Mouse (Mus musculus) forebrain, embryonic 13.5 days (tissue): ENCODE measurements around the gene Chd1l. TPM values are rescaled to one million over a fixed set of nuclear protein-coding genes. Genes with fewer than 3 reads are reported as not detected.

Experiments used
- ATAC-seq: fragments of 200-750 bp; cut with Nextera tagmentation; 2 replicates; pipeline ENCODE4 v1.8.0; 2017
- H3K27ac ChIP-seq: fragments of 300-500 bp; sonication (generic); 2 replicates; pipeline ENCODE4 v1.5.1; 2015; ENCODE audit warnings: inconsistent platforms, mild to moderate bottlenecking, moderate library complexity
- H3K27me3 ChIP-seq: fragments of 300-500 bp; sonication (generic); 2 replicates; pipeline ENCODE4 v1.6.1; 2015; ENCODE audit warnings: mild to moderate bottlenecking, inconsistent platforms
- H3K36me3 ChIP-seq: fragments of 300-500 bp; sonication (generic); 2 replicates; pipeline ENCODE4 v1.6.1; 2015; ENCODE audit warnings: mild to moderate bottlenecking, inconsistent platforms; ENCODE audit not compliant: poor library complexity, severe bottlenecking
- H3K4me1 ChIP-seq: fragments of 300-500 bp; sonication (generic); 2 replicates; pipeline ENCODE4 v1.6.1; 2015; ENCODE audit warnings: inconsistent platforms
- H3K4me2 ChIP-seq: fragments of 300-500 bp; sonication (generic); 2 replicates; pipeline ENCODE4 v1.6.1; 2015; ENCODE audit warnings: inconsistent platforms, mild to moderate bottlenecking, moderate library complexity
- H3K4me3 ChIP-seq: fragments of 300-500 bp; sonication (generic); 2 replicates; pipeline ENCODE4 v1.5.1; 2015; ENCODE audit warnings: mild to moderate bottlenecking, inconsistent platforms
- H3K9ac ChIP-seq: fragments of 300-500 bp; sonication (generic); 2 replicates; pipeline ENCODE4 v1.6.1; 2015; ENCODE audit warnings: mild to moderate bottlenecking, inconsistent platforms
- H3K9me3 ChIP-seq: fragments of 300-500 bp; sonication (generic); replicated peaks from 2 replicates; pipeline ENCODE4 v1.6.1; 2016; ENCODE audit warnings: inconsistent platforms
- WGBS: fragments of 180-500 bp; shearing (Covaris S2); methylation state at CpG from one replicate; pipeline ENCODE4 v1.1.7; 2015; 5-methylcytosine and 5-hydroxymethylcytosine counted together
- polyA plus RNA-seq: library from polyadenylated mRNA; unstranded; fragments of >200 nt; fragmentation: Nextera tagmentation; extraction: Ambion mirVana; gene quantifications from 2 replicates; pipeline ENCODE4 v1.2.1, GENCODE M21; 2015

Gene Chd1l
- polyA plus RNA-seq: 10.6 and 11.9 TPM in 2 replicates

DNA sequence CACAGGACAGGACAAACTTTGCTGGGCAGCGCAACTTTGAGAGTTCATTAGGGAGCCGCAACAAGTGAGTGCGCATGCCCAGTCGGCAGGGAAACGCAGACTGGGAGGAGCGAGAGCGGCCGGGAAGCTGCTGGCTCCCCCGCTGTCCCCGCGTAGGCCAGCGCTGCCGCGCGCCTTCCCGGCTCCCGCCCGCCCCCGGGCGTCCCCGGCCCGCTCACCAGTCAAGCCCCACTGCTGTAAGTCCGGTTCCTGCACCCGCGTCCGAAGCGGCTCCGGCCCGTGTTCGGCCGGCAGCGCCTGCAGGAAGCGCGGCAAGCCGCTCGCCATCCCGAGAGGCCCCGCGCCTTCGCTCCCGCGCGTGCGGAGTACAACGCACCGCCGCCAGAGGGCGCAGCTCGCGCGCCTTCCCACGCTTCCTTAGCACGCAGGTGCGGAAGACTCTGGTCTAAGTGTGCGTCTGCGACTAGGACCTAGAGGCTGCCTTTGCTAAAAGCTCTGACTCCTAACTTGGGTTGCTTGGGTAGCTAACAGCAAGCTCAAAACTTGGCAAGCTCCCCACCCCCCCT lies at the start of gene Chd1l:
Gene Chd1l (minus strand): TSS at position 359 of the 566 bp plus-strand sequence.
- under 1% methylated on average over 41 of the region's 56 CpGs for WGBS

DNA sequence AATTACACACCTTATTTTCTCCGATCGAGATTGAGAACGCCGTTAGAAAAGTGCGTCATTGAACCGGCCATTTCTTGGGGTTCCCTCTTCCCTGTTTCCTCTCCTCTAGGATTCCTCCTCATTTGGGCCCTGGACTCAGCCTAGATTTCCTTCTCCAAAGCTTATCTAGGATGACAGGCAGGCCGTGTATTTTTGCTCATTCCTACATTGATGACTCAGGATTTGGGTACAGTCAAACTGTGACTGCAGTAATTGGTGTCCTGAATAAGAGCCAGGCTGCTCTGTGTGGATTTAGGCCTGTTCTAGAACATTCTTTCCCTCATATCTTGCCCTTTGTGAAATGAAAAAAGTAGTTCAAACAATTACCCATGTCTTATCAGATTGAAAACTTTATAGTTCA lies 49.7 kb upstream of the Chd1l start:
- peaks cover 17% of the 10 kb centered on the region for H3K4me1 ChIP-seq
- H3K9me3 ChIP-seq: no peaks in the 10 kb centered on the region; the same call in 1 of the 2 replicates
- no peak for ATAC-seq
- 91% methylated on average over 7 of the region's 7 CpGs for WGBS
- H3K9ac ChIP-seq: 0 out of 2 replicates have a peak overlapping the region, but pooled peaks have one; percentile 3
- peaks cover 11% of the 10 kb centered on the region; the same call in 1 of the 2 replicates for H3K36me3 ChIP-seq
- no peak overlapping the region for H3K27ac ChIP-seq
- no peak overlapping the region for H3K4me2 ChIP-seq
- H3K27me3 ChIP-seq: no peaks in the 10 kb centered on the region
- no peak overlapping the region for H3K4me3 ChIP-seq

More for the DNA sequence above, at the start of gene Chd1l:
- peak; percentile 96 for ATAC-seq
- Histone ChIP-seq H3K36me3 (no peaks in the 10 kb centered on the region), H3K27ac (peak within 1 kb of the TSS; percentile 90), H3K27me3 (0 out of 2 replicates have a peak, but pooled peaks cover 4% of the 10 kb centered on the region), H3K4me3 (peak within 1 kb of the TSS; percentile 79), H3K4me2 (peak within 1 kb of the TSS; percentile 55), H3K9me3 (no peaks in the 10 kb centered on the region), H3K4me1 (peaks cover 7% of the 10 kb centered on the region; the same call in 1 of the 2 replicates), H3K9ac (peak within 1 kb of the TSS; percentile 90)

DNA sequence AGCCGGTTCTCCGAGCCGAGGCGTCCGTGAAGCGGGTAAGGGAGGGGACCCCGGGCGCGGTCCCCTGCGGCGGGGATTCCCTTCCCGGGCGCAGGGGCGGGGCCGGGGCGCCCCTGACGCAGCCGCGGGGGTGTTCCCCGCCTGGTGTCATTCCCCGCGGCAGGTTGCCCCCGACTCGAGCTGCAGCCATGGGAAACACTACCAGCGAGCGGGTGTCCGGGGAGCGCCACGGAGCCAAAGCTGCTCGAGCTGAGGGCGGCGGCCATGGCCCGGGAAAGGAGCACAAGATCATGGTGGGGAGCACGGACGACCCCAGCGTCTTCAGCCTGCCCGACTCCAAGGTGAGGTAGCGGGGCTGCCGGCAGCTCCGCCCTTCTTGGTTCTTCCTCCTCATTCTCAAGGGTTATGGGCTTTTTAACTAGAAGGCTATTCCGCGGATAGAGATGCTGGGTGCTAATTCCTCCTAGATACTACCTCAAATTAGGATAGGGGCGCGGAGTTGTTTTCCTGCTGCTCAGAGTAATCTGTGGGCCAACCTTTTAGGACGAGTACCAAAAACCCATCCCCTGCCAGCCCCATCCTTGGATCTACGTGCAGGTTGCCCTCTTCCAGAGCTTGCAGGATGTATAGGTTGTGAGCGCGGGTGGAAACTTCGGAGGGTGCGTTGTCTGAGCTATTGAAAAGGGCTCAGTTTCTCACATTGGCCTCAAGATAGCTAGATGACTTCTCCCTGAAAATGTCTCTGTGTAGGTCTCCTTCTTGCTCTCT lies 48.6 kb upstream of the Chd1l start:
- peak; percentile 82 for ATAC-seq
- H3K27me3 ChIP-seq: no peaks in the 10 kb centered on the region
- WGBS: 1% methylated on average over 41 of the region's 50 CpGs

DNA sequence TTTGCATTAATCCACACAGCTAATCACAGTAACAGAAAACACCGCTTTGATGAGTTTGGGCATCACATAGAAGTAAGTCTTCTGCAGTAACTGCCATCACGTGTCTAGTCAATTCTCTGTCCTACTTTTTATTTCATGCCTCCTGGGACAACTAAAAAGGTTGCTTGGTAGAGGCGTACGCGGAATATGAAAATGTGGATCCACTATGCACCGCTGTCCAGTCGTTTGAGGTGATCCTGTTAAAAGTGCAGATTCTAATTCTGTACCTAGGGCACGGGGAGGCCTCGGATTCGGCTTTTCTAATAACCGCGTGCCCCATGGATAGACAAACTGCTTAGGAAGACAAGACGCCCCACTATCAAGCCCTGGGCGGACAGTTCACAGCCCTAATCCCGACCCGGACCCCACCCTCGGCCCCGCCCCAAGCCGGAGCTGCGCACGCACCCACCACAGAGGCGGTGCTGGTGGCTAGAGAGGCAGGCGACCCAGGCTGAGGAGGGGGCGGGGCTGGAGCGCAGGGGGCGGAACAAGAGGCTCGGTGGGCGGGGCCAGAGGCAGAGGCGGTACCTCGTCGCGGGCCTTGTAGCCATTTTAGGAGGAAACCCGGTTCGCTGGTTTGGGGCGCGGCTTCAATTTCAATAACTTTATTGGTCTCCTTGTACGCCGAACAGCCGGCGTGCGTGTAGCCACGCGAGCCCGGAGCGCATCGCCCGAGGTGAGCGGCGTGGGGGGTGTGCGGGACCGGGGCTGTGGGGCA lies 47.8 kb upstream of the Chd1l start, which contains the start of gene Prkab2:
Gene Prkab2 (plus strand): TSS at position 539 of the 757 bp plus-strand sequence.
- WGBS: 3% methylated on average over 51 of the region's 51 CpGs
- Histone ChIP-seq H3K4me1 (peaks cover 17% of the 10 kb centered on the region), H3K9me3 (no peaks in the 10 kb centered on the region; the same call in 1 of the 2 replicates), H3K27me3 (no peaks in the 10 kb centered on the region), H3K4me3 (peak within 1 kb of the TSS; percentile 78), H3K27ac (0 out of 2 replicates have a peak within 1 kb of the TSS, but pooled peaks have one; percentile 31), H3K9ac (peak within 1 kb of the TSS; percentile 78), H3K4me2 (peak within 1 kb of the TSS; percentile 83), H3K36me3 (0 out of 2 replicates have a peak, but pooled peaks cover 3% of the 10 kb centered on the region)
- peak; percentile 96 for ATAC-seq

More for the DNA sequence above, 48.6 kb upstream of the Chd1l start:
- Histone ChIP-seq H3K4me3 (peak overlapping the region; percentile 78), H3K27ac (0 out of 2 replicates have a peak overlapping the region, but pooled peaks have one; percentile 31), H3K9ac (peak overlapping the region; percentile 78), H3K9me3 (no peaks in the 10 kb centered on the region; the same call in 1 of the 2 replicates), H3K36me3 (peaks cover 3% of the 10 kb centered on the region; the same call in 1 of the 2 replicates), H3K4me1 (peaks cover 17% of the 10 kb centered on the region), H3K4me2 (peak overlapping the region; percentile 83)

DNA sequence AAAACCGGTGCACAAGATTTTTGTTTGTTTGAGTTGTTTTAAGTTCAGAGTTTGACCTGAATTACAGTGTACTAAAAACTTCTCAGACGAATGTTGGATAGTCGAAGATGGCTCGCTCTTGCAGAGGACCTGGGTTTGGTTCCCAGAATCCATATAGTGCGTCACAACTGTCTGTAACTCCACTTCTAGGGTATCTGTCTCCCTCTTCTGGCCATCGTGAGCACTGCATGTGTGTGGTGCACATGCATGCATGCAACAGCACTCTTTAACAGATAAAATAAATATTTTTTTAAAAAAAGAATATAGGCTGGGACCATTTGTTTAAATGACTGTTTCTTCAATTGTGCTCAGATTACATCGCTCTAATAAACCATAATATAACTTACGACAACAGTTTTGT lies 44.9 kb upstream of the Chd1l start:
- Histone ChIP-seq H3K27ac (no peak overlapping the region), H3K36me3 (no peaks in the 10 kb centered on the region), H3K27me3 (no peaks in the 10 kb centered on the region), H3K4me1 (peaks cover 17% of the 10 kb centered on the region), H3K9me3 (no peaks in the 10 kb centered on the region; the same call in 1 of the 2 replicates), H3K9ac (no peak overlapping the region), H3K4me3 (no peak overlapping the region), H3K4me2 (no peak overlapping the region)
- WGBS: 81% methylated on average over 8 of the region's 8 CpGs
- no peak for ATAC-seq

DNA sequence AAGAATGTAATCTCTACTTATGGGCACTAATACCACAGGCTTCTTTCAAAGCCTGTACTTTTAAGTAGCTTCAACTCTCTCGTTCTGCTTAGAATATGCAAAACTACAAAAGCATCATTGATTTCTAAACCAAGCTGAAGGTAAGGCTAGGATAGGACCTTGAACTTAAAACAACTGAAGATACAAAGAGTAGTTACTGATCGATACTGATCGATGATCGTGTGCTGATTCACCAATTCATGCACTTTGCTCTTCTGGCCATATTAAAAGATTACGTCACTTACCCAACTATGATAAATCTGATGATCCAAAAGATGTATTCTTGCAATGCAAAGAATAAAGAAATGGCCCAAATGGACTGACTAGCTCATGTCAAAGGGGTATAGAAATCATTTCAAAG lies 43.8 kb upstream of the Chd1l start:
- H3K27me3 ChIP-seq: no peaks in the 10 kb centered on the region
- H3K4me3 ChIP-seq: no peak overlapping the region
- no peak for ATAC-seq
- H3K36me3 ChIP-seq: no peaks in the 10 kb centered on the region
- no peak overlapping the region for H3K4me2 ChIP-seq
- H3K27ac ChIP-seq: no peak overlapping the region
- no peaks in the 10 kb centered on the region; the same call in 1 of the 2 replicates for H3K9me3 ChIP-seq
- H3K4me1 ChIP-seq: peaks cover 6% of the 10 kb centered on the region
- H3K9ac ChIP-seq: no peak overlapping the region
- WGBS: 94% methylated on average over 5 of the region's 5 CpGs

DNA sequence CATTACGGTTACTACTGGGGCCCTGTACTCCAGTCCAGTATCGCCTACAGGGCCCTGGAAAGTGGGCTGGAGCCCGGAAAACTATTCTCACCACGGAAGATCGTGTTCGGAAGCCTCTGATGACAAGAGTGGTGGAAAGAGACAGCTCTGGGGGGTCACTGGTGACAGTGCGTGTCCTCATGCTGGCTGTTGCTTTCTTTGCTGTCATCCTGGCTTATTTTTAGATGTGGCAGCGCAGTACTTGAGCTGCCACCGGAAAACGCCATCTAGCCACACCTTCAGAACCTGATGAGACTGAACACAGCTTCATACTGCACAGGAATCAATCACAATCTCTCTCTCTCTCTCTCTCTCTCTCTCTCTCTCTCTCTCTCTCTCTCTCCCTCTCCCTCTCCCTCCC lies 41.6 kb upstream of the Chd1l start:
- 85% methylated on average over 10 of the region's 10 CpGs for WGBS
- H3K36me3 ChIP-seq: no peaks in the 10 kb centered on the region
- no peak for ATAC-seq

DNA sequence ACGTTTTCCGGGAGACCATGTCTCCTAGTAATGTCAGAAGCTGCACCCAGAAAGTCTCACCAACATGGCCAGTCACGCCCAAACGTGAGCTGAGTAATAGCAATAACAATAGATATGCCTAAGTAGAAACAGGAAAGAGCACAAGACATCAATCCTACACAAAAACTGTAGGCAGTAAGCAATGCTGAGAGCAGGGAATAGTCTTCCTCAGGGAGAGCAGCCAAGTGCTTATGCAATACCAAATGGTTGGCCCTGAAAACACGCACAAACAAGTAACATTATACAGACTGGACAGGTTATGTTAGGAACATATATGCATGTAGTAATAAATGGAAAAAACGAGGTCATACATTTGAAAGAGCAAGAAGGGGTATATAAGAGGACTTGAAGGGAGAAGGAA lies 39.5 kb upstream of the Chd1l start:
- WGBS: 81% methylated on average over 6 of the region's 6 CpGs
- no peak overlapping the region for H3K4me2 ChIP-seq
- no peaks in the 10 kb centered on the region for H3K36me3 ChIP-seq
- H3K9me3 ChIP-seq: no peaks in the 10 kb centered on the region
- H3K27me3 ChIP-seq: no peaks in the 10 kb centered on the region
- no peak for ATAC-seq
- no peaks in the 10 kb centered on the region for H3K4me1 ChIP-seq
- H3K9ac ChIP-seq: no peak overlapping the region
- H3K27ac ChIP-seq: no peak overlapping the region
- no peak overlapping the region for H3K4me3 ChIP-seq

More for the DNA sequence above, 41.6 kb upstream of the Chd1l start:
- Histone ChIP-seq H3K27ac (no peak overlapping the region), H3K9ac (no peak overlapping the region), H3K4me1 (no peaks in the 10 kb centered on the region), H3K27me3 (no peaks in the 10 kb centered on the region), H3K9me3 (no peaks in the 10 kb centered on the region; the same call in 1 of the 2 replicates), H3K4me2 (no peak overlapping the region), H3K4me3 (no peak overlapping the region)

DNA sequence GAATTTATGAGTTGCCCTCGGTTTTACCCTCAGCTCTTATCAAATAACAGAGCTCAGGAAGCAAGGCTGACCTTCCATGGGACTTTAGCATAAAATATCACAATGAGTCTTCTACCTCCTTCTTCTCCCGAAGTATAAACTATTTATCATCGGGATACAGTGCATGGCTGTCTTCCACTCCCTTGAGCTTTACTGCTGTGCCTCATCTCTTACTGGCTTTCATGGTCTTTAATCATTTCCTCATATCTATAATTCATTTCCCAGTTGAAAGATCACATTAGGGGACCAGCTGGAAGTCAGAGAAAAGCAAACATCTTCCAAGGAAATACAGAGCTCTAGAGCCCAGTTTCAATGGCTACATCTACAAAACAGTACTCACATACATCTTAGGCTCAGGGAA lies 39.0 kb upstream of the Chd1l start:
- ATAC-seq: no peak
- Histone ChIP-seq H3K9ac (no peak overlapping the region), H3K9me3 (no peaks in the 10 kb centered on the region), H3K4me2 (no peak overlapping the region), H3K4me3 (no peak overlapping the region), H3K27ac (no peak overlapping the region), H3K4me1 (no peaks in the 10 kb centered on the region), H3K36me3 (no peaks in the 10 kb centered on the region), H3K27me3 (no peaks in the 10 kb centered on the region)
- WGBS: 85% methylated on average over 3 of the region's 3 CpGs

DNA sequence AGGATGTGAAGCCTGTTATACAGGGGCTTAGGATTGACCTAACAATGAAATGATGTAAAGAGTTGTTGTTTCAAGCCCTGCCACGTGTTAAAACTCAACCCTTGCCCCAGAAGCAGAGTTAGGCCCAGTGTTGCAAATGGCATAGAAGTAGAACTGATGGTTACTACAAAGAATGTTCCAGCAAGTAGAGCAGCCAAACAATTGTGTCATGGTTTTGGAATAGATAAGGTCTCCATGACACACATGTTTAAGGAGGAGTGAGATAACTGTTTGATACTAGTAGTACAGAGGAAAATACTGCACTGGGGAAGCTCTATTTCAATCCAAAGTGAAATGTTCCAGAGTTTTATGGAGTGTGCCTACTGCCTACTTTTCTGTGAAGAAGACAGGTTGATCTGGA lies 38.5 kb upstream of the Chd1l start:
- no peak for ATAC-seq
- H3K27me3 ChIP-seq: no peaks in the 10 kb centered on the region
- WGBS: 52% methylated on average over 1 of the region's 1 CpGs
- H3K4me1 ChIP-seq: no peaks in the 10 kb centered on the region
- no peaks in the 10 kb centered on the region for H3K36me3 ChIP-seq
- H3K9ac ChIP-seq: no peak overlapping the region
- H3K4me3 ChIP-seq: no peak overlapping the region
- H3K9me3 ChIP-seq: no peaks in the 10 kb centered on the region
- H3K4me2 ChIP-seq: no peak overlapping the region
- H3K27ac ChIP-seq: no peak overlapping the region

DNA sequence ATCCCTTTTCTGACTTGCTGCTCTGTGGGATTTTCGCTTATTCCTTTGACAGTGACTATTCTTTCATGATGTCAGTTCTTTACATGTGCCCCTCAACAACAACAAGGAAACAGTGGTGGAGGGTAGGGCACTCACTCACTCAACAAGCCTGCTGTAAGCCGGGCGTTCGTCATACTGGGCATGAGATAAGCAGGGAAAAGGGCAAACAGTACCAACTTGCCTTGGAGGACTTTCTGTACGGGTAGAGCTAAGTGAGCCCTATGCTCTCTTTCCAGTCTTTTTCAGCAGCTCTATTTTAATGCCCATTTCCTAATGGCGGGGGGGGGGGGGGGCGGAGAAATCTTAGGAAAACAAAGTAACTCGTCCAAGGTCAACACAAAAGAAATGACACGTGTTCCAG lies 32.0 kb upstream of the Chd1l start:
- no peaks in the 10 kb centered on the region for H3K27me3 ChIP-seq
- no peak overlapping the region for H3K27ac ChIP-seq
- no peak overlapping the region for H3K4me3 ChIP-seq
- H3K9ac ChIP-seq: no peak overlapping the region
- no peaks in the 10 kb centered on the region for H3K4me1 ChIP-seq
- H3K4me2 ChIP-seq: no peak overlapping the region
- no peaks in the 10 kb centered on the region for H3K36me3 ChIP-seq
- no peak for ATAC-seq
- no peaks in the 10 kb centered on the region for H3K9me3 ChIP-seq
- 86% methylated on average over 9 of the region's 9 CpGs for WGBS
